Mouse (Mus musculus) embryonic facial prominence, embryonic 14.5 days (tissue): ENCODE data around the gene Dnajb14. TPM values are rescaled to one million over a fixed set of nuclear protein-coding genes. Genes with fewer than 3 reads are reported as not detected.
A peak's percentile ranks its signal among the peaks of the same experiment; 100 is the strongest.

Experiments
- ATAC-seq: fragments of 200-750 bp; cut with Nextera tagmentation; 2 replicates; pipeline ENCODE4 v1.8.0; 2017; ENCODE audit warnings: low read depth, moderate number of reproducible peaks, moderate TSS enrichment
- DNase-seq: peaks from one replicate; pipeline ENCODE4 v3.0.0-alpha.2; 2015; ENCODE audit warnings: low spot score
- H3K27ac ChIP-seq: fragments of 300-500 bp; sonication (generic); replicated peaks from 2 replicates; pipeline ENCODE4 v1.5.1; 2014; ENCODE audit warnings: low read depth, mild to moderate bottlenecking, low read length, moderate library complexity
- H3K27me3 ChIP-seq: fragments of 300-500 bp; sonication (generic); replicated peaks from 2 replicates; pipeline ENCODE4 v1.6.1; 2014; ENCODE audit warnings: low read length; ENCODE audit not compliant: control insufficient read depth, insufficient read depth
- H3K36me3 ChIP-seq: fragments of 300-500 bp; sonication (generic); 2 replicates; pipeline ENCODE4 v1.6.1; 2014; ENCODE audit warnings: low read length, mixed read lengths; ENCODE audit not compliant: control insufficient read depth, insufficient read depth
- H3K4me1 ChIP-seq: fragments of 300-500 bp; sonication (generic); 2 replicates; pipeline ENCODE4 v1.6.1; 2014; ENCODE audit warnings: antibody characterized with exemption, low read length; ENCODE audit not compliant: control insufficient read depth, insufficient read depth
- H3K4me2 ChIP-seq: fragments of 300-500 bp; sonication (generic); 2 replicates; pipeline ENCODE4 v1.6.1; 2014; ENCODE audit warnings: low read depth, mild to moderate bottlenecking, low read length, moderate library complexity, mixed read lengths
- H3K4me3 ChIP-seq: fragments of 300-500 bp; sonication (generic); 2 replicates; pipeline ENCODE4 v1.5.1; 2014; ENCODE audit warnings: low read depth, mild to moderate bottlenecking, low read length
- H3K9ac ChIP-seq: fragments of 300-500 bp; sonication (generic); 2 replicates; pipeline ENCODE4 v1.6.1; 2014; ENCODE audit warnings: low read depth, mild to moderate bottlenecking, low read length, moderate library complexity, mixed read lengths
- H3K9me3 ChIP-seq: fragments of 300-500 bp; sonication (generic); 2 replicates; pipeline ENCODE4 v1.6.1; 2016; ENCODE audit warnings: low read length; ENCODE audit not compliant: control insufficient read depth
- WGBS: fragments of 180-500 bp; shearing (Covaris S2); extraction: QIAGEN DNeasy Blood & Tissue Kit; methylation state at CpG from one replicate; pipeline ENCODE4 v1.1.7; 2014; 5-methylcytosine and 5-hydroxymethylcytosine counted together
- polyA plus RNA-seq: library from polyadenylated mRNA; unstranded; fragments of >200 nt; fragmentation: Nextera tagmentation; extraction: Ambion mirVana; gene quantifications from 2 replicates; pipeline ENCODE4 v1.2.1, GENCODE M21; 2014

Gene Dnajb14
- polyA plus RNA-seq, 1 experiment from 2014 or later, result 13.5 TPM

- H3K4me2 ChIP-seq, result no peak overlapping the region
- ATAC-seq (no peak), DNase-seq (no peak)
- no peaks in the 10 kb centered on the region for H3K9me3 ChIP-seq
- H3K36me3 ChIP-seq, result no peaks in the 10 kb centered on the region
- no peaks in the 10 kb centered on the region for H3K27me3 ChIP-seq
- 54% methylated on average over 3 of the region's 3 CpGs for WGBS
- H3K4me3 ChIP-seq, result no peak overlapping the region
- H3K9ac ChIP-seq, result no peak overlapping the region
- no peak overlapping the region for H3K27ac ChIP-seq
- no peaks in the 10 kb centered on the region for H3K4me1 ChIP-seq
These were observed 12.1 kb upstream of the Dnajb14 start for GRCm38 (mm10) chr3:137855328-137855727.

- Histone ChIP-seq H3K9ac (no peak overlapping the region), H3K4me1 (no peaks in the 10 kb centered on the region), H3K9me3 (no peaks in the 10 kb centered on the region), H3K27me3 (no peaks in the 10 kb centered on the region), H3K27ac (no peak overlapping the region), H3K4me2 (no peak overlapping the region), H3K36me3 (no peaks in the 10 kb centered on the region), H3K4me3 (no peak overlapping the region)
- ATAC-seq, result no peak
- no peak for DNase-seq
- 78% methylated on average over 7 of the region's 7 CpGs for WGBS
These were observed 11.4 kb upstream of the Dnajb14 start for GRCm38 (mm10) chr3:137856061-137856460.

- H3K27ac ChIP-seq, result no peak overlapping the region
- no peak for ATAC-seq
- H3K4me2 ChIP-seq, result no peak overlapping the region
- H3K9me3 ChIP-seq, result no peaks in the 10 kb centered on the region
- WGBS, result 61% methylated on average over 8 of the region's 8 CpGs
- DNase-seq, result peak; percentile 60
- H3K27me3 ChIP-seq, result no peaks in the 10 kb centered on the region
- no peak overlapping the region for H3K9ac ChIP-seq
- H3K4me3 ChIP-seq, result no peak overlapping the region
- 0 out of 2 replicates have a peak, but pooled peaks cover 3% of the 10 kb centered on the region for H3K4me1 ChIP-seq
- no peaks in the 10 kb centered on the region for H3K36me3 ChIP-seq
These were observed 6.9 kb upstream of the Dnajb14 start for GRCm38 (mm10) chr3:137860394-137861170.

GRCm38 (mm10) chr3:137861436-137861835 is 6.0 kb upstream of the Dnajb14 start:
- 96% methylated on average over 4 of the region's 4 CpGs for WGBS
- no peak for ATAC-seq
- H3K27me3 ChIP-seq, result no peaks in the 10 kb centered on the region
- H3K27ac ChIP-seq, result no peak overlapping the region
- H3K4me3 ChIP-seq, result no peak overlapping the region
- no peaks in the 10 kb centered on the region for H3K9me3 ChIP-seq
- H3K4me2 ChIP-seq, result no peak overlapping the region
- no peak overlapping the region for H3K9ac ChIP-seq
- 0 out of 2 replicates have a peak, but pooled peaks cover 3% of the 10 kb centered on the region for H3K4me1 ChIP-seq
- peaks cover 4% of the 10 kb centered on the region; the same call in 1 of the 2 replicates for H3K36me3 ChIP-seq
- DNase-seq, result no peak

- no peaks in the 10 kb centered on the region for H3K27me3 ChIP-seq
- WGBS, result 94% methylated on average over 3 of the region's 3 CpGs
- no peak for DNase-seq
- H3K36me3 ChIP-seq, result peaks cover 10% of the 10 kb centered on the region
- H3K4me2 ChIP-seq, result no peak overlapping the region
- no peak overlapping the region for H3K27ac ChIP-seq
- H3K9me3 ChIP-seq, result no peaks in the 10 kb centered on the region
- H3K4me3 ChIP-seq, result no peak overlapping the region
- H3K4me1 ChIP-seq, result 0 out of 2 replicates have a peak, but pooled peaks cover 5% of the 10 kb centered on the region
- H3K9ac ChIP-seq, result no peak overlapping the region
- no peak for ATAC-seq
These were observed 4.9 kb upstream of the Dnajb14 start for GRCm38 (mm10) chr3:137862600-137862999.

GRCm38 (mm10) chr3:137863330-137864123 is 3.9 kb upstream of the Dnajb14 start:
- peaks cover 10% of the 10 kb centered on the region for H3K36me3 ChIP-seq
- peak; percentile 4; the same call in 1 of the 2 replicates for ATAC-seq
- H3K4me2 ChIP-seq, result peak overlapping the region; percentile 53
- H3K27ac ChIP-seq, result peak overlapping the region; percentile 88
- no peaks in the 10 kb centered on the region for H3K27me3 ChIP-seq
- H3K4me3 ChIP-seq, result peak overlapping the region; percentile 84
- H3K9ac ChIP-seq, result peak overlapping the region; percentile 97
- peak; percentile 62 for DNase-seq
- peaks cover 7% of the 10 kb centered on the region; the same call in 1 of the 2 replicates for H3K4me1 ChIP-seq
- 36% methylated on average over 18 of the region's 22 CpGs for WGBS
- no peaks in the 10 kb centered on the region for H3K9me3 ChIP-seq

- Histone ChIP-seq H3K27me3 (no peaks in the 10 kb centered on the region), H3K4me3 (peak within 1 kb of the TSS; percentile 84), H3K9ac (peak within 1 kb of the TSS; percentile 97), H3K4me1 (peaks cover 10% of the 10 kb centered on the region; the same call in 1 of the 2 replicates), H3K9me3 (no peaks in the 10 kb centered on the region), H3K27ac (peak within 1 kb of the TSS; percentile 98), H3K4me2 (peak within 1 kb of the TSS; percentile 65), H3K36me3 (peaks cover 10% of the 10 kb centered on the region)
- DNase-seq (peak; percentile 99), ATAC-seq (peak; percentile 94)
- 0% methylated on average over 42 of the region's 115 CpGs for WGBS
These were observed 3.1 kb upstream of the Dnajb14 start, which contains the start of gene H2afz for GRCm38 (mm10) chr3:137864124-137864987. Gene H2afz (plus strand): TSS chr3:137864487.
